Mouse (Mus musculus): ENCODE measurements around the gene Dab2ip. TPM values are rescaled to one million over a fixed set of nuclear protein-coding genes. Genes with fewer than 3 reads are reported as not detected.

The Dab2ip gene
- total RNA-seq, 2 experiments from 2014 or later, result 0.15 TPM; not detected in 1

DNA sequence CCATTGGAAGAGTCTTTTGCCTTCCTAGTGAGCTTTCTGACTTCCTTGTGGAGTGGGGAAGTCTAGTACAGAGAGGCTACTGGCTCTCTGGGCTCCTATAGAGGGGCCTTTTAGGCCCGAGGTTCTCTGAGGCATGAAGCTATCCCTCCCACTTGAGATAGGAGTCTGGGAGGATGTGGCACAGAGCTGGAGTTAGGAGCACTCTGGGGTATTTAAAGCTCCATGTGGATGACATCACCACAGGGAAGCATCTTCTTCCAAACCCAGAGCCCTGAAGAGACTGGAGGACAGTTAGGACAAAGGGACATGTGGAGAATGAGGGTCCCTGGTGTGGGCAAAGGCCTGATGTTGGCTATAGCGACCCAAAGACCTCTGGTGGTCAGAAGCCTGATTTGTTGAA lies 136.0 kb downstream of the Dab2ip start:
- ATAC-seq (replicated peaks; ENCODE audit: low FRiP score, poor library complexity, severe bottlenecking), result no peak

DNA sequence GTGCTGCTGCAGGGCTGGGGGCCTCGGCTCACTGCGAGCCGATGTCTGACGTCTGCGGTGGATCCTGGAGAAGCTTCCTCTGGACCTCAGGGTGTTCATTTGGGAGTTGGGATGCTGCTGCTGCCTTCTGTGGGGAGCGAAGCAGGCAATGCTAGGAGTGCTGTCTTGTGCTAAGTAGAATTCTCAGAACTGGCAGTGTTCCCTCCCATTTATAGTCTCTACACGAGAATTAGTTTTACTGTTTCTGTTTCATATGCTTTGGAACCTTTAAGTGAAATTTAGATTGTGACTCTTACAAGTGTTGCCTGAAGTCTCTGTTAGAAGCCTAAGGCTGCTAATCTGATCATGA lies 138.1 kb downstream of the Dab2ip start:
- no peak for ATAC-seq (replicated peaks; ENCODE audit: low FRiP score, poor library complexity, severe bottlenecking)

DNA sequence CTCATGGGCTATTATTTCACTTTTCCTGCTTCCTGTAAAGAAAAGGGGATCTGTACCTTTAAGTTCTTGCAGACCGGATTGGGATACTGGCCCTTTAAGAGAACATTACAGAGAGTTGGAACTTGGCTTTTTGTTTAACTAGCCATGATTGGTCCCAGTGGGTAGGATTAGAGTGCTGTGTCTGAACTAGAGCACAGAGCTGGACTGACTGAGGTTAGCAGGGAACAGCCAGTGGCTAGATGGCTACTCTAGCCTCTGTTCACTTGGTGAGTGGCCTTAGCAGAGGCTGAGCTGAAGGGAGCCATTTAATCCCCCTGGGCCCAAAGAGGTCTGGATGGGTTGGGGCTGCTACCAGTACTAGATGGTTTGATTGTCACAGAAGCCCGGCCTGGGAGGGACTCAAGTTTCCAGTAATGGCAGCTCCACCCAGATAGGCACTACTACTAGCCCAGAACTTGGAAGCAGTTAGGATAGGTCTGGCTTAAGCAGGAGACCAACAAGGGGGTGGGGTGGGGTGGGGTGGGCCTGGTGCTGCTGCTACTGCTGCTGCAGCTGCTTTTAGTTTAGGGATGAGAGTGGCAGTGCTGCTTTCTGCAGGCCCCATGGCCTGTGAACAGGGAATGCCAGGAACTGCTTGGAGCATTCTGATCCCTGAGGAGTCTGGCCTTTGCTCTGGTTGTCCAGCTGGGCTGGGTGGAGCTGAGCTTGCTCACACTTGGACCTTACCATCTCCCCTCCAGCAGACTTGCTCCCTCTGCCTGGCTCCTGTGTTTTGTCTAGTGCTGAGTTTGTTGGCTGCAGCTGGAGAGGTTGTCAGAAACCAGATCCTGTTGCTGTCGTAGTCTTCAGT lies 138.7 kb downstream of the Dab2ip start:
- ATAC-seq (replicated peaks; ENCODE audit: low FRiP score, poor library complexity, severe bottlenecking), result no peak

DNA sequence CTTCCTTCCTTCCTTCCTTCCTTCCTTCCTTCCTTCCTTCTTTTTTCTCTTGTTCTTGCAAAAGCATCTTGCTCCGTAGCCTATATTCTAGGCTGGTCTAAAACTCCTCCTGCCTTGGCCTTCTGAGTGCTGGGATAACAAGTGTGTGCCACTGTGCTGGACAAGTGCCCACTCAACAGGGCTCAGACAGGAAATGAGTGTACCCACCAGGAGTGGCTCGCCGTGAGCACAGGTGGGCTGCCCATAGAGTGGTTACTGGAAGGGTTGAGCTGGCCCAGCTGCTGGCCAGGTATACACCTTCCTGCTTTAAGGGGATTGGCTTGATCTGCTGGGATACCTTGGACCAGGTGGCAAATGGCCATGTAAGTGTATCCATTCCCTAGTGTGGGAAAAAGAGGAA lies 139.7 kb downstream of the Dab2ip start:
- ATAC-seq (replicated peaks; ENCODE audit: low FRiP score, poor library complexity, severe bottlenecking), result no peak

DNA sequence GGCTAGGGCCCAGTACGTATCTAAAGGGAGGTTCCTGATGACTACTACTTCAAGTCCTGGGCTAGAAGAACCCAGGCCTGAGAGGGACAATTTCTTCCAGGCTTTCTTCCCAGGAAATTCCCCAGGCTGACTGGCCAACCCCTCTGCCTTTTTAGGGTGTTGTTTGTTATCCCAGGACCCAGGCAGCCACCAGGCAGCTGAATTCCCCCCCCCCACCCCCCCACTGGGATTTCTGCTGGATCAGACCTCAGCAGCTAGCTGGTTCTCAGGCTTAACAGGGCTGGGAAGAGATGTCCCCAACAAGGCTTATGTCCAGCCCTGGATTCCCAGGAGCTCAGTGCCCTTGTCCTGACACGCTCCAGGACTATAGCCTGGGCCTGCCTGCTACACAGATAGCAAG lies 142.9 kb downstream of the Dab2ip start:
- ATAC-seq (replicated peaks; ENCODE audit: low FRiP score, poor library complexity, severe bottlenecking), result no peak

DNA sequence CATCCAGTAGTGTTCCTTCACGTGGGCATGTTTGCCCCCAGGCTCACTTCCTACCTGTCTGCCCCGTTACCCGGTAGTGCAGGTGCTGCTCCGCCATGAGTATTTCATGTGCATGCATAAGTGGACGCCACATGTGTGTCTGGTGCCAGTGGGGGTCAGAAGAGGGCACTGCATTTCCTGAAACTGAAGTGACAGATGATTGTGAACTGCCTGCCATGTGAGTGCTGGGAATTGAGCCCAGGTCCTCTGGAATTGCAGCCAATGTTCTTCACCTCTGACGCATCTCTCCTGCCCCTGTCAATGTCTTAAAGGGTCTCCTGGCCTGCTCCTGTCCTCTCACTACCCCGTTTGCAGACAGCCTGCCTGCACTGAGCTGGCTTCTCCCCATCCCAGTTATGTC lies 143.9 kb downstream of the Dab2ip start:
- no peak for ATAC-seq (replicated peaks; ENCODE audit: low FRiP score, poor library complexity, severe bottlenecking)

DNA sequence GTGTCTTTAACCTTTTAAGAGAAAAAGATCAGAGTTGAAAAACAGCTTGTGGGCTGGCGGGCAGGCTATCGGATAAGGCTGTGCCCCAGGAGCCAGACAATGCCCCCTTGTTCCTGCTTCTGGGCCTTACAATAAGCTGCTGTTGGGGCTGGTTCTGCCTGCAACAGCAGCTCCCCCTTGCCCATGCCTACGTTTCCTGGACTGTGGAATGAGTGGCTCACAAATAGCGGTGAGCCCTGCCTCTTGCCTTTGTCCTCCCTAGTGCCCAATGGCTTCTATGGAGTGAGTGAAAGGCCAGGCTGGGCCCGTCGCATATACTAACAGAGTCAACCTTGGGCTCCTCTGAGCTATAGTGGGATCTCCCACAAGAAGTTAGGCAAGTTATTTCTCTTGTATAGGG lies 144.5 kb downstream of the Dab2ip start:
- ATAC-seq (replicated peaks; ENCODE audit: low FRiP score, poor library complexity, severe bottlenecking), result no peak

DNA sequence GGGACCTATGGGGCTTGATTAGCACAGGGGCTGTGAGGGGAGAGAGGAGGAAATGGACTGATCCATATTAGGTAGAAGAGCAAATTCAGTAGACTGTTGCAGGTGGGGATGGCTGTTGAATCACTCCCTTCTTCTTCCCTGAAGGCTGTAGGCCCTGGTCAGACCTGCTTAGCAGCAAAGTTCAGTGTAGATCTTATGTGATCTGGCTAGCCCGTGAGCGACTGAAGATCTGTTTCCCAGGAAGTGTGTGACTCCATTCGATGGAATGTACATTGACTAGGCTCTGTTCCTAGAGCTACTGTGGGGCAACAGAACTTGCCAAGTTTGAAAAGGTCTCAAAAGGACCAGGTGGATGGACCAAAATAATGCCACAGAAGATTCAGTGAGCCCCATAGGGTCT lies 145.2 kb downstream of the Dab2ip start:
- no peak for ATAC-seq (replicated peaks; ENCODE audit: low FRiP score, poor library complexity, severe bottlenecking)

DNA sequence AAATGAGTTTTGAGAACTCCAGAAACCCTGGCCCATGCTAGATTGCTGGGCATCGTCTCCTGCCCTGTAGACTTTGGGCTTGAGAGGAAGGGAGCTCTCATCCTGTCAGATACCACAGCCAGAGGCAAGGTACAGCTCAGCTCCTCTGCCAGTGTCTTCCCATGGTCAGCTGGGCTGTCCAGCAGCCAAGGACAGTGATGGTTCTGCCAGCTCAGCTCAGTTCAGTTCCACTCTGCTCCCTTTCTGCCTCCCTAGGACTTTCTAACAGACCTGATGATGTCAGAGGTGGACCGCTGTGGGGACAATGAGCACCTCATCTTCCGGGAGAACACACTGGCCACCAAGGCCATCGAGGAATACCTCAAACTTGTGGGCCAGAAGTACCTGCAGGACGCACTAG lies 154.5 kb downstream of the Dab2ip start:
- no peak for ATAC-seq (replicated peaks; ENCODE audit: low FRiP score, poor library complexity, severe bottlenecking)

DNA sequence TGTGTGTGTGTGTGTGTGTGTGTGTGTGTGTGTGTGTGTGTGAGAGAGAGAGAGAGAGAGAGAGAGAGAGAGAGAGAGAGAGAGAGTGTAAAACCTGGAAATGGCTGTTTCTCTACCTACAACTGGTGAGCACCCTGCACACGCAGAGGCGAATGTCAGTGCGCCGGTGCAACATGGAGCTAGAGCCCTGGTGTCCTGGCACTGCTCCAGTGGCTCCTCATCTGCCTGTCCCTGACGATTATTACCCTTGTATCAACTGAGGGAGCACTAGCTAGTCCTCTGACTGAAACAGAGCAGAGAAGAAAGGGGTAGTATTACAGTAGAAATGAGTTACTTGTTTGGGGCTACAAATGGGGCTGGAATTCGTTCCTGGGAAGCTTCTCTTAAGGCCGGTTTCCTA lies 155.4 kb downstream of the Dab2ip start:
- no peak for ATAC-seq (replicated peaks; ENCODE audit: low FRiP score, poor library complexity, severe bottlenecking)

DNA sequence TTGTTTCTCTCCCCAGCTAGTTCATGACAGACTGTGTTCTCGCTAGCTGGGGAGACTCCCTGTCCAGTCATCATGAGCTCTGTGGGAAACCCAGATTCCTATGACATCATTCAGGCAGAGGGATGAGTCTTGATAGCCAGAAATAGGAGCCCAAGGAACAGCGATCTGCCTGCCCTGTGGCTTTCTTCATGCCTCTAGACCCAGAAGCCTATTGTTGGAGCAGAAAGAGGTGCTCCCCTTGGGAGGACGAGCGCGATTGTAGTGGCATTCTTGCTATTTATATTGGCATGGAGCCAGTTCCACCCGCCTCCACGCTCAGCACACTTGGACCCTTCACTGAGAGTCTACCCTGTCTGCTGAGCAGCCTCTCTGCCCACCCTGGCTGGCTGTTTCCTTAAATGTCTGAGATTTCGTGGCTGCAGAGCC lies 156.7 kb downstream of the Dab2ip start:
- ATAC-seq (replicated peaks; ENCODE audit: low FRiP score, poor library complexity, severe bottlenecking), result no peak

DNA sequence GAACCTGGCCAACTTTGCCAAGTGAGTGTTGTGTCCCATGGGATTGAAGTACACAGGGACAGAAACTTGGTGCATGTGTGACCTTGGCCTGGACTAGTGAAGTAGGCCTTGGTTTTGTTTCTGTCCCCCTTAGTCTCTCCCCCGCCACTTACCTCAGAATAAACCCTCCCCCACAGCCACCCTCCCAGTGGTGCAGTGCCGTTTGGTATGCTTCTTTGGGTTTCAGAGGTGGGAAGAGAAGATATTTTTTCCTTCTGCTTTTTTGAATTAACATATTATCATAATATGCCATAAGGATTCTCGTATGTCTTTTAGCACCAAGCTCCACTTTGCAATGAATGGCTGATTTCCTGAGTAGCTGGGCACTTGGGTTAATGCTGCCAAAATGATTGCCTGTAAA lies 157.4 kb downstream of the Dab2ip start:
- no peak for ATAC-seq (replicated peaks; ENCODE audit: low FRiP score, poor library complexity, severe bottlenecking)

DNA sequence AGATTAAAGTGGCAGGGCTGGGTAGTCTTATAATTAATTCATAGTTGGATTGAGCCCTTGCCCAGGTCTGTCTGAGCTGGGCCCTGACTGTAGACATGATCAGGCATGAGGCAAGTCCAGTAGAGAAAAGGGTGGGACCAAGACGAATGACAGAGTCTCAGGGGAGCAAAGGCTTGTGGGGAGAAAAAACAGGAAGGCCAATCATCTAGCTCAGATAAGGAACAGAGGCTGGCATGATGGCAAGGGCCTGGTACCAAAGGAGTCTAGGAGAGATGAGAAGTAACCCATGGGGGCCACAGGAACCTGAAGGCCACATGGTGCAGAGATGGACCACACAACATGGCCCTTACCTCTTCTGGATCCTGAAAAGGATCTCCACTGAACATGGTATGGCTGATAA lies 158.1 kb downstream of the Dab2ip start:
- no peak for ATAC-seq (replicated peaks; ENCODE audit: low FRiP score, poor library complexity, severe bottlenecking)

DNA sequence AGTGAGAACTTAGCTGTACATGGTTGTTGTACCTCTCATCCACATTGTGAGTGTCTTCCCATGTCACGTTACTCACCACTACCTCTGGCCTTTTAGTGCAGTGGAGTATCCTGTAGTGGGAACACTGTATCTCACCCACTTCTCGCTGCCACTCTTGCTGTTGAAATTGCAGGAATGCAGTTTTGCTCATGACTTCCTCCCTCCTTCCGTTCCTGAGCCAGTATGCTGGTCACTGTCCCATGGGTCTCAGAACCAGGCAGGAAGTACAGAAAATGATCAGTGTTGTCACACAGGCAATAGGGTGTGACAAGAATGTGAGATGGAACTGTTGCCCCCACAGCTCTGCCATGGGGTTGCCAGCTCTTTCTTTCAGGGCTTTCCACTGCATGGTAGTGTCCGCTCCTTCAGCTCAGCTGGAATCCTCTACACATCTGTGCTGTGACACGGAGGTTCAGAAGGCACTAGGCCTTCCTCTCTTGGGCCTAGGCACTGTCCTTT lies 160.0 kb downstream of the Dab2ip start:
- ATAC-seq (replicated peaks; ENCODE audit: low FRiP score, poor library complexity, severe bottlenecking), result no peak

DNA sequence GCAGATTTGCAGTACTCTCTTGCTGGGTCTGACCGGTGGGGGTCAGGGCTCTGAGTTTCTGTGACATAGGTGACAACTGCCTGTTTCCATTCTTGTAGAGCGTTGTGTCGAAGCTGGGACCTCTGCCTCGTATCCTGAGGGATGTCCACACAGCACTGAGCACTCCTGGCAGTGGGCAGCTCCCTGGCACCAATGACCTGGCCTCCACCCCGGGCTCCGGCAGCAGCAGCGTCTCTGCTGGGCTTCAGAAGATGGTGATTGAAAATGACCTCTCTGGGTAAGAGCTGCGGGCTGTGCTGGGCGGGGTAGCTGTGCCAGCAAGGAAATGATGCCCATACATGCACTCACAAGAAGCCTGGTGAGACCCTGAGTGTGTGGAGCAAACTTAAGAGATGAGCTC lies 160.6 kb downstream of the Dab2ip start:
- ATAC-seq (replicated peaks; ENCODE audit: low FRiP score, poor library complexity, severe bottlenecking), result no peak

DNA sequence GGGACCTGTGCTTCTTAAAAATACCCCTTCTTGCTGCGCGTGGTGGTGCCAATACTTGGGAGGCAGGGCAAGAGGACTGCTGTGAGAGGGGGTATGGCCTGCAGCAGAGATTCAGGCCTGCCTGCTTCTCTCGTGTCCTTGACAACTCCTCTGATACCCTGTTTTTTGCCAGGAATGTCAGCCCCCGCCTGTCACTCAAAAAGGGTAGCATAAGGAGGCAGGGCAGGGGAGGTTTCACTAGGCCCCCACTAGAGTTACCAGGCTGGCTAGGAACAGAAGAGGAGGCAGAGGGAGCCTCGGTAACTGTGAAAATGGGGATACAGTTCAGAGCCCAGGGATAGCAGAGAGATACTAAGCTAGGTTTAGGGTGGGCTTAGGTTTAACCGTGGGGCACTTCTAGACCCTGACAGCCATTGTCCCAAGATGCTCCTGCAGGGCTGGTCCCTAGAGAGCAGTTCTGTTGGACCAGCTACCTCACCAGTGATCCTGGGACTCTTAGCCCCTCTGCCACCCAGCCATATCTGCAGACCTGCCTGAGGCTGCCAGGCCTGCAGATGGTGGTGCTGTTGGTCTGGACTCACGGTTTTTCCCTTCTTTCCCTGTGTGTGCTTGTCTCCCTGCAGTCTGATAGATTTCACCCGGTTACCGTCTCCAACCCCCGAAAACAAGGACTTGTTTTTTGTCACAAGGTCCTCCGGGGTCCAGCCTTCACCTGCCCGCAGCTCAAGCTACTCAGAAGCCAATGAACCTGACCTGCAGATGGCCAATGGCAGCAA lies 161.4 kb downstream of the Dab2ip start:
- ATAC-seq (replicated peaks; ENCODE audit: low FRiP score, poor library complexity, severe bottlenecking), result no peak

DNA sequence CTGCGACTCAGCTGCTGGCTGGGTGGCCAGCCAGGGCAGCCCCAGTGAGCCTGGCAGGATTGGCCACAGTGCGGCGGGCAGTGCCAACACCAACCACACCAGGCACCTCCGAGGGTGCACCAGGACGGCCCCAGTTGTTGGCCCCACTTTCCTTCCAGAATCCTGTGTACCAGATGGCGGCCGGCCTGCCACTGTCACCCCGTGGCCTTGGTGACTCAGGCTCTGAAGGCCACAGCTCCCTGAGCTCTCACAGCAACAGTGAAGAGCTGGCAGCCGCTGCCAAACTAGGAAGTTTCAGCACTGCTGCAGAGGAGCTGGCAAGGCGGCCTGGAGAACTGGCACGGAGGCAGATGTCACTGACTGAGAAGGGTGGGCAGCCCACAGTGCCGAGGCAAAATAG lies 162.0 kb downstream of the Dab2ip start:
- no peak for ATAC-seq (replicated peaks; ENCODE audit: low FRiP score, poor library complexity, severe bottlenecking)

DNA sequence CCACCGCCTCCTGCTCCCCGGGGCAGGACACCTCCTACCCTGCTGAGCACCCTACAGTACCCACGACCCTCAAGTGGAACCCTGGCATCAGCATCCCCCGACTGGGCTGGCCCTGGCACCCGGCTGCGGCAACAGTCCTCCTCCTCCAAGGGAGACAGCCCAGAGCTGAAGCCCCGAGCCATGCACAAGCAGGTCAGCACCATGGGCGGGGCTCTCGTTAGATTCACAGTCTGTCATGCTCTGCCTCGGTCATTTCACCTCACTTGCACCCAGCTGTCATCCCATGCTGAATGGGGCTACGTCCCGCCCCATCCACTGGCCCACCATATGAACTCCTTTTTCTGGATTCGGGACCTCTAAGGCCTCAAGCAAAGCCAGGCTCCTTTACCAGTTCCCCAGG lies 162.5 kb downstream of the Dab2ip start:
- no peak for ATAC-seq (replicated peaks; ENCODE audit: low FRiP score, poor library complexity, severe bottlenecking)

DNA sequence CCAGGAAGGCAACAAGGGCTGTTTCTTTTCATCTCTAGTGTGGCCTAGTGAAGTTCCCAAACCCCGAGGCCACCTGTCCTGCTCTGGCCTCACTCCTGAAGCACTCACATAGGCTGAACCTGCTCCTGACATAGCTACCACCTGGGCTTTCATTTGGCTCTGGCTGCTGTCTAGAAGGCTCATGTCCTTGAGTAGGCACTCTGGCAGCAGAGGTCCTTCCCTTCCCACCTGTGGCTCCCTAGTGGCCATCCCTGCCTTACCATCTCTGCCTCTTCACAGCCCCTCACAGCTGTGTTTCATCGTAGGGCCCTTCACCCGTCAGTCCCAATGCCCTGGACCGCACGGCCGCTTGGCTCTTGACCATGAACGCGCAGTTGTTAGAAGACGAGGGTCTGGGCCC lies 162.9 kb downstream of the Dab2ip start:
- ATAC-seq (replicated peaks; ENCODE audit: low FRiP score, poor library complexity, severe bottlenecking), result no peak

DNA sequence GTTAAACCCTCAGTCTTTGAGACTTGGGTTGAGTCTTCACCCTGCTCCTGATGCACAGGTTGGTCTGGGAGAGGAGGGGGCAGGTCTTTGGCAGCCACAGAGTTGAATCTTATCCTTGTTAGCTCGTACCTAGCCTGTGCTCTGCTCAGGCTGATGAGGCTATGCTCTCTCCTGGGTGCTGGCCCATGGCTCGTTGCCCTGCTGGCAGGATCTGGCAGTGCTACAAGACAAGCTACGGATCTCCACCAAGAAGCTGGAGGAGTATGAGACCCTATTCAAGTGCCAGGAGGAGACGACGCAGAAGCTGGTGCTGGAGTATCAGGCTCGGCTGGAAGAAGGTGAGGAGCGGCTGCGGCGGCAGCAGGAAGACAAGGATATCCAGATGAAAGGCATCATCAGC lies 164.8 kb downstream of the Dab2ip start:
- ATAC-seq (replicated peaks; ENCODE audit: low FRiP score, poor library complexity, severe bottlenecking), result no peak

DNA sequence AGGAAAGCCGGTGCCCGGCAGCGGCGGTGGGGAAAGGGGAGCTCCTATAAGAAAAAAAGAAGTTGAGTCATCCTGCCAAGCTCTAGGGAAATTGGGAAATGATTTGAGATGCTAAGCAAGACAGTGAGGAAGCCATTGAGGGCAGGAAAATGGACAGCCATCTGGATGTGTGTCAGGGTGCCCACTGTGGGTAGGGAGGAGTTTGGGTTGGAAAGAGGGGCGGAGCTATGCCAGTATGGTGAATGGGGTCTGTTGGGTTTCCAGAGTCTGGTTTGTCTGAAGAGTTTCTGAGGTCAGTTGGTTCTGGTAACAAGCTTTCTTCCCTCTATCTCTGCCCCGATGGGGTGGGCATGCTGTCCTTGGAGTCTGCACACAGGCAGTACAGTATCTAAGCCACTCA lies 165.2 kb downstream of the Dab2ip start:
- ATAC-seq (replicated peaks; ENCODE audit: low FRiP score, poor library complexity, severe bottlenecking), result no peak
